Mouse (Mus musculus) urinary bladder, postnatal 25 days (tissue): ENCODE data around the gene Vcan.
"Not testable (repeated sequence)": the region's sequence is repeated elsewhere in the genome, so short reads cannot be mapped to it uniquely, and the experiment has no call there.

Source experiments
- DNase-seq: peaks from one replicate; pipeline ENCODE4 v3.0.0; 2022; ENCODE audit warnings: low spot score

Gene Vcan

DNA sequence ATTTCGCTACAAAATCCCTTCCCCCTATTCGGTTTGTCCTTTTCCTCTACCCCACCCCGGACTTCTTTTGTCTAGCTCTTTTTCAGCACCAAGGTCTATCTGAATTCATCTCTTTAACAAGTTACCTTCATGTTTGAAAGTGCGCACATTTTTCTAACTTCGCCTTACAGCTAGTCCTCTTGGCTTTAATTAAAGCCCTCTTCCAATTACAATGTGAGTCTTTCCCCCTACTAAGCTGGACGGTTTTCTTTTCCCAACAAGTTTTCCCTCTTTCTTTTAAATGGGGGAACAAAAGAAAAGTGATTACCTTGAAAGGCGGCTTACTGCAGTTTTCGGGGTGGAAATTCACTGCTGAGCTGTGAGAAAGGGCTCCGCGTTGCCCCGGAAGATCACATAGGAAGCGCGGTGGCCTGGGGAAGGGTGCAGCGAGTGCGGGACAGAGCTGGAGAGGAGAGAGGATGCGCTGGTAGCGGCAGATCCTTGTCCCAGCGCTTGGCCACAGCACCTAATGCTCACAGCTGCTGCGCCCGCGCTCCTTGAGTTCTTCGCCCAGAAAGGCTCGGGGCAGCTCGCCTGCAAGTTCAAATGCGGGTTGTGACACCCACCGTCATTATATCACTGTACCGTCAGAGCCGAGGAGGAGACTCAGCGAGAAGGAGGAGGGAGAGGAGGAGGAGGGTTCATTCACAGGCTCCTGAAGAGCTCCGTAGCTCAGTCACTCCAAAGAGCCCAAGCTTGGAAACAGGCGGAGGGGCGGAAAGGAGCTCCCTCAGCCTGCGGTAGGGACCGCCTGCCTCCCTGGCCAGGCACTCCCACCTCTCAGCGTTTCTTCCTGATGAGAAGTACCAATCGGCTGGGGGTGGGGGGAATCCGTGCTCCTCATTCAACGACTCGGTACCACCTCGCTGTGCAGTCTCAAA is at the start of gene Vcan:
Gene Vcan (minus strand): TSS at position 744 of the 920 bp plus-strand sequence.
- peak; percentile 28 for DNase-seq

DNA sequence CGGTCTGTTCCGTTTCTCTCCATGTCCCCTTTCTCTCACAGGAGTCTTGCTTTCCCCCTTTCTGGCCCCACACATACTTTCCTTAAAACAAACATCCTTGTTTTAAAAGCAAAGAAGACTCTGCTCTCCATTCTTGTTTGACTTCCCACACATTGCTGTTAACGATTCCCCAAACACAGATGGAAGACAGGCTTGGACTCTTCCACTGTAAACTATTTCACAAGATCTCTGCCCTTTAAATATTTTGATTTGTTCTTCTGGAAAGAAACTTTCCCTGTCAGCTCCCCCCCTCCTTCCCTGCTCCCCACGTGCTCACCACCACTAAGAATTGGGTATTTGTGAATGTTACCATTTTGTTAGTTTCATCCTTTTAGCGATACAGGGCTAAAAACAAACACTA is 49.2 kb upstream of the Vcan start:
- DNase-seq, result no peak

DNA sequence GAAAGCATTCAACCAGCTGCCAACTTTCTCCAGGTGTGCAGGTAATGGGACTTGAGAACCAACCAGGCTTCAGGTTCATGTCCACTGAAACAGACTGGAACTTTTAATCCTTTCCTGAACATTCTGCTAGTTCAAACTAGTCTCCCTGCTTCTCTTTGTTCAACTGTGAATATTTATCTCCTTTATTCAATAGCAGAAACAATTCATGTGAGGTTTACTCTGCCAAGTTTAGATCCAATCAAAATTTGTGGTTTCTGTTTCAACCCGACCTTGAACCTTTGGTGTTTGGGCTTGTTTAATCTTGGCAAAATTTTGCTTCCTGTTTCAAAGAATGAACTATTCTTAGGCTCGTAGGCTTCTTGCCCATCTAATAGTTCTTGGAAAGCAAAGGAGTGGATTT is 40.6 kb upstream of the Vcan start:
- DNase-seq, result no peak

DNA sequence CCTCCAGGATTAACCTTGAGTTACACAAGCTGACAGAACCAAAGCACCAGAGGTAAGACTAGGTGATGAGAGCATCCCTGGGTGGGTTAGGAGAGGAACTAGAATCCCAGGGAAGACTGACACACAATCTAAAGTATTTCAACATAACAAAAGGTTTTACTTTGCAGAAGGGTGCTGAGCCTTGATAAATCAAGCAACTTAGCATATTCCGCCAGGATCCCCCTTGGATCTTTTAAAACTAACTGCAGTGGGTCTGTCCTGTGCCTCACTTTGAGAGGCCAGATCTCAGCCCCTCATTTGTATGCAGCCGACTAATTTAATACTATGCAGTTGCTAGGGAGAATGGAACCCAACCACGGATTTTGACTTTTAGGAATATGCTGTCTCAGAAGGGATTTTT is 38.0 kb upstream of the Vcan start:
- DNase-seq, result no peak

DNA sequence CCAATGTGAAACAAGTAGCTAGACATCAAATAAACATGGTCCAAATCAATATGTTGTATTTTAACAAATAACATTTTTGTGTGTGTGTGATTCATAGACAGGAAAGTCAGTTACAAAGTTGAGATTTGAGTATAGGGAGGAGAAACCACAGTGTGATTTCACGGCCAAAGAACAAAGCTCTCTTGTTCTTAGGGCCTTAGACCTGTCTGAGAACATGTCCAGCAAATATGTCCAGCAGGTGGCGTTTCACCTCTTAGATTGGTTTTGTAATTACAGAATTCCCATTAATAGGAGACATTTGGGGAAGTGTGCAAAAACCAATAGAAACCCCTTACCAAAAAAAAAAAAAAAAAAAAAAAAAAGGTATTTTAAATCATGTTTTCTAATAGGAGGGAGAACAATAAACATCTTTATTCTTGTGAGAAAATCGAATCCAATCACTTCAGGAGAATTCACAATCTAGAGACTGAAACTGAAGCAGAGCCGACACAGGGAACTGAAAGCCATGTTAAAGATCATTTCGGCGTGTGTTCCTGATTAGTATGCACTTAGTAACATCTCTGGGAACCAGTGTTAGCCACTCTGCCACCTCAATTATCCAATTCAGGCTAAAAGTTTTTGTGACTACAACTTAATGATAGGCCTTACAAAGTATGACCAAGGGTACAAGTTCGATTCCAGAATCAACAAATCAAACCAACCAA is 37.1 kb upstream of the Vcan start:
- DNase-seq, result peak; percentile 52

DNA sequence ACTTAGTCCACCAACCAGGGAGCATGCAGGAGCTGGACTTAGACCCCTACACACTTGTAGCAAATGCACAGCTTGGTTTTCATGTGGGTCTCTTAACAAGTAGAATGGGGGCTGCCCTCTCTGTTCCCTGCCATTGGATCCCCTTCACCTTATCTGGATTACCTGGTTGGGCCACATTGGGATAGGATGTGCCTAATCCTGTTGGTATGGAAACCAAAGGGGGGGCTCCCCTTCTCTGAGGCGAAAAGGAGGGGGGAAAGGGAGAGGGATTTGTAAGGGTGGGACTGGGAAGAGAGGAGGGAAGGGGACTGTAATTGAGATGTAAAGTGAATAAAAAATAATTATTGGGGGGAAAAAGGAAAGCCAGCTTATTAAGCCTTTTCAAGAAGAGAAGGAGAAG is 35.5 kb upstream of the Vcan start:
- DNase-seq, result no peak

DNA sequence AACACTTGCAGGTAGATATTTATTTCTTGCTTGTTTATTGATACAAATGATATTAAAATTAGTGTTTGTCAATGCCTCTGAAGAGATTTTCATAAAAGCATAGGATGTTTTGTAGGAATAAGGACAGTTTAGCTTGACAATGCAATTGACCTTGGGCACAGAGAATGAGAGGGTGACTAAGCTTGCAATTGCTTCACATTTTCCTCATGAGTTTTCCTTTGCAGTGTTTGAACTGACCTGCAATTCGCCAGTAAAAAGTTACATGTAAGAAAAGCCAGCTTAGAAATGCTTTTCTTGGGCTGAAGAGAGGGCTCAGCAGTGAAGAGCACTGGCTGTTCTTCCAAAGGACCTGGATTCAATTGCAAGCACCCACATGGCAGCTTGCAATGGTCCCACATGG is 34.8 kb upstream of the Vcan start:
- DNase-seq, result no peak

DNA sequence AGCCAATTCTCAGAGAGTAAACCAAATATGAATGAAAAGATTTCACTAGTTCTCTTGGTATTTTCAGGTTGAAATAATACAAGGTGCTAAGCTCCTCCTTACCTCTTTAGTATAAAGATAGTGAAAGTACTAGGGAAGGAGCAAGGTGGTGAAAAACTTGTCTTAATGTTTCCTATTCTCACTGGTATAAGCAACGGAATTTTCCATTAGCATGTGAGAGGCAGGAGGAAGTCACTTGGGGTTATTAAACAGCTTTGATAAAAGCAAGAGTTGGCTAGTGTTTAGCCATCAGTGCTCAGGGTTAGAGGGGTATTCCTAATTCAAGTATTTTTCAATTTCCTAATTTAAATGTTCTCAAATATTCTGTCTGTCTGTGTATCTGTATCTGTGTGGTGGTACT is 24.2 kb upstream of the Vcan start:
- DNase-seq, result no peak

DNA sequence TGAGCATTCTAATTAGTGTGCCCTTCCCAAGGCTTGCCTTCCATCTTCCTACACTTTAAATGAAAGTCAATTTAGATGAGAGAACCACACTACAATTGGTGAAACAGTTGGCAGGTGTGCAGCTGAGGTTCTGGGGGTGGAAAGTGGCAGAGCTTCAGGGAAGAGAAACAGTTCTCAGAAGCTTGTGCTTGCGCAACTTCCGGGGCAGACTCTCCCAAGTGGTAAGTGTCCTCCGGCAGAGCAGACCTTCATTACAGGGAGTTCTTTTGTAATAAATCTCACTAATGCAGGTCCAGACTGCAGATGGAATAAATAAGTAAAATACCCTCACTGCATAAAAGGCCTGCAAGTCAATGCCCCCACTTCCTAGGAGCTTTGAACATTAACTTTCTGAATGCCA is 23.7 kb upstream of the Vcan start:
- no peak for DNase-seq

DNA sequence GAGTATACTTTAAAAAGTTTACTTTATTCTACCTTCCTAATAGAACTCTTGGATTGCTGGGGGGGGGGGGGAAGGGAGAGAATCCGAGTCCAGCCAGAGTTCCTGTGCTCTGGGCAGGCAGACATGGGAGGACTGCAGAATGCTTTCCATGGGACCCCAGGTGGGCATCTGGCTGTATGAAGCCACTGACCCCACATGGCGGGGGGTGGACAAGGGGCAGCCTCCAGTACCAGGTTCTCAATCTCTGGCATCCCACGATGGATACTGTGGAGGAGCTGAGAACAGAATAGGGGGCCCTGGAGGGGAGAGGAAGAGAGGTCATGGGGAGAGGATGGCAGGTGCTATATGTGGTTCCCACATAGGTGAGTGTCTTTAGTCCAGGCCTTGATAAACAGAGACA is 20.0 kb upstream of the Vcan start:
- DNase-seq, result no peak

DNA sequence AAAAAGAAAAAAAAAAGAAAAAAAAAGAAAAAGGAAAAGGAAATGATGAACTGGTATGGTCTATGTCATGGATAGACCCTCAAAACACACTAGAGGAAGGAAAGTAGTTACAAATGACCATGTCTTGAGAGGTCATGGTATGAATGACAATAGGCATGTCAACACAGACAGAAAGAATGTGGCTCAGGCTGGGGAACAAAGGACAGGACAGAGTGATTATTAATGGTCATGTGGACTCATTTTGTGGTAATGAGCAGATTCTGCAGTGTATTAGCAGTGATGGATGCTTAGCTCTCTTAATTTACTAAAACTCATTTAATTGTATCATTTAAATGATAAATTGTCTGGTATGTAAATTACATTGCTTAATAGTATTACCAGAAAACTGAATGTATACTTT is 14.0 kb upstream of the Vcan start:
- DNase-seq, result no peak

DNA sequence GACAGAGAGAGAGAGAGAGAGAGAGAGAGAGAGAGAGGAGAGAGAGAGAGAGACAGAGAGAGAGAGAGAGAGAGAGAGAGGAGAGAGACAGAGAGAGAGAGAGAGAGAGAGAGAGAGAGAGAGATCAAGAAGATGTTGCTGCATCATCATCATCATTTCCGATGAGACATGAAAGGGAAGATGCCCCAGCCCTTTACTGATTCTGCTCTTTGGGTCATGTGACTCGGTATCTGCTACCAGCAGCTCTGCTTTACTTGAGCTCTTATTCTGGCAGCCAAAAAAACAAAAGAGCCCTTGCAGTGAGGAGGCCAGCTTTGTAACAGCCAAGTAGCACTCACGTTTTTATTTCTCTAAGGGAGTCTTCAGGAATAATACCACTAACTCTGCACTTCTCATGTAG is 8.3 kb upstream of the Vcan start:
- not testable (repeated sequence) for DNase-seq

DNA sequence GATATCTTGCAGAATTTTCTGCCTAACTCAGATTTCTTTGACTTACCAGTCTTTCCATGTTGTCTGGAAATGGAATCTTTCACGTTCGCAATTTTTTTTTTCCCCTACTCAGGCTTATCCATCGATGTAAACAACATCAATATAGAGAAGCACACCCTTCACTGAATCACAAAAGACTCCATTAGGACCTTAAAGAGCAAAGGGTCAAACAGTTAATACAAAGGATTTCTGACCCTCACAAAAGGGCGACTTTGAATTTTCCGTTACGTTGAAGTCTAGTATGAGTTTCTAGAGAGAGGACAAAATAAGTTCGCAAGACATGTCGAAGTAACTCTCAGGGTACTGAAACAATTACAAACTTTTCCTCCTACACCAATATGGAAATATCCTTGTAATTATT is 892 bp upstream of the Vcan start:
- DNase-seq, result no peak

DNA sequence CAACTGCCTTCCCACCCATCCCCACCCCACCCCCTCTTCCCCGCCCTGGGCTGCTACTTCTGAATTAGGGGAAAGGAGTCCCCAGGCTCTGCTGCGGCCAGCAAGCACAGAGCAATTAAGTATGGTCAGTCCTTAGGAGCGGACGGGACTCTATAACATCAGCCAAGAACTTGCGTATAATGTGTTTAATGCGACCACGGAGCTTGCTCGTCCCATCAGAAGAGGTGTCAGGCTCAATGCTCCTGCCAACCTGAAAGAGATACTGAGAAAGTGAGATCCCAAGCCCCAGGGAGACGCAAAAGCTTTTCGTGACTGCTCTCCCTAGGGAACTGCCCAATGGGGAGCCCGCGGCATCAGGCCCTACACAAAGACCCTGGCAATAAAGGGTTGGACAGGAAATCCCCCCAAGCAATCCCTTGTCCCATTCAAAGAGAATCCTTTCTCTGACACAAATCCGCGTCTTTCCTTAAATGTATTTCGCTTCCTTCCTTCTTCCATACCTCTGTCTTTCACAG is 434 bp upstream of the Vcan start:
- DNase-seq, result no peak

DNA sequence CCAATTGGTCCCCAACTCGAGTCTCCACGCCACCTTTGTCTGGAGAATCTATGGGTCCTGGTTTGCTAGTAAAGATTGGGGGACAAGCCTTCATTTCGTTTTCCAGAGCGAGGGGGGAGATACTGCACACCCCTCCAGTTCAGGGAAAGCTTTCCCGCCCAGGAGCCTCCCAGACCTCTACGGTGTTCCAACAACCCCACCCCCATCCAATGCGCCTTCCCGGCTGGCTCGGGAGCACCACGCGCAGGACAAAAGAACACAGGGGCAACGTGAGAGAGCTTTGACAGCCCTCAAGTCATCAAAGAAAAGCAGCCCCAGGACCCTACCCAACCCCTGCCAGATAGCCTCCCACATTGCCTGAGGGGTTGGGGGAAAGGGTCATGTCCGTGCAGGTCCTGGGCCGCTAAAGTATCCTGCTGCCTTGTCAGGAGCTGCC is 1.2 kb downstream of the Vcan start:
- peak; percentile 26 for DNase-seq

DNA sequence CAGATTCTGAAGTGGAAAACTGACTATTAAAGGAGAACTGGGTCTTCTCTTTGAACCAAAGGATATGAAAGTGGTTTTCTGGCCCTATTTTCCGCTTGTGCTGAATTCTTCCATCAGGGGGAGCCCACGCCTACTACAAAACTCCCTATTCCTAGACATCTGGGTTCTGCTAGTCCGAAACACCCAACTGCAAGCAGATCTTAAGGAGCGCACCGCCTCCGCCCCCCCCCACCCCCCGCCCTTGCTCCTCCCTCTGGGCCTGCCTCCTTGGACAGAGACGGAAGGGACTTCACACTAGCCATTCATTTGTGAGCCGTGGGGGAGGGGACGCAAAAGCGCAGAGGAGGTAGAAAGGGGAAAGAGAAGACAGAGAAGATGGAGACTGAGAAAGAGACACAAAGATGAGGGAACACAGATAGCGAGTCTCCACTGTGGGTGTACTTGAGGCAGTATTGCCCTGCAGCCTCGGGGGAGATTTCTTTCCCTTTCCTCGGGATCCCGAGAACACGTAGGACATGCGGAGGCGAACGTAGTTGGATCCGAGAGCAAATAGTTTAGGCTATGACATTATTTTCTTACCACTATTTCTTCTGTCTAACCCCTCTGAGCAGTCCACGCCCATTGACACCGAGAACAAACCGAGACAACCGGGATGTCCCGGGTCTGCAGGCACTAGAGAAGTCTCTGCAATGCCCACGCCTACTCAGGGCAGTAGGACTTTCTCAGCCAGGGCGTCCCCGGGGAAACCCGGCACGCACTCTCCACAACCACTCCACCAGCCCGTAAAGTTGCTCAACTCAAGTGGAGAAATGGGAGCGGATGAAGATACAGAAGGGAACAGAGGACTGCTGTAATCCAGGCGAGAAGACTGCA is 1.8 kb downstream of the Vcan start:
- peak; percentile 59 for DNase-seq

DNA sequence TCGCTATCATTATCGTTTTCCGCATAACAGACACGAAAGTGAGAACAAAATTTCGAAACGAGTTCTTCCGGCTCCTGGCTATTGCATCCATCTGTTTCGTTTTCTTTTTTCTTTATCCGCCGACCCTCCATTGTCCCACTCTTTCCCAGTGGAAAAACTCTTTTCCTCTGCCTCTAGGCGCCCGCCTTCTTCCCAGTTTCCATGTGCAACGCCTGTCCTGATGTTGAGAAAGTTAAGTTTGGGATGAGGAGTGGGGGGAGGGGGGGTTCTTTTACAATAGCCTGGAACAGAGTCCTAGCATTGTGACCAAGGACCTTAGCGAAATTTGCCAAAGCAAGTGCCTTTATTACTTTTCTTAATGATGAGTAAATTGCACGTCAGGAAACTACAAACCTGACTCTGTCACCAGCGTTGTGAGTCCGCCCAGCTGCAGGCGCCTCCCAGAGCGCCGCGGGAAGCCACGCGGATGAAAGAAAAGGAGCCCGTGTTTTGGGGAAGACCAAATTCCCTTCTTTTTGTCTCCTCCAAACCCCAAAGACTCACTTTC is 2.5 kb downstream of the Vcan start:
- DNase-seq, result peak; percentile 18

DNA sequence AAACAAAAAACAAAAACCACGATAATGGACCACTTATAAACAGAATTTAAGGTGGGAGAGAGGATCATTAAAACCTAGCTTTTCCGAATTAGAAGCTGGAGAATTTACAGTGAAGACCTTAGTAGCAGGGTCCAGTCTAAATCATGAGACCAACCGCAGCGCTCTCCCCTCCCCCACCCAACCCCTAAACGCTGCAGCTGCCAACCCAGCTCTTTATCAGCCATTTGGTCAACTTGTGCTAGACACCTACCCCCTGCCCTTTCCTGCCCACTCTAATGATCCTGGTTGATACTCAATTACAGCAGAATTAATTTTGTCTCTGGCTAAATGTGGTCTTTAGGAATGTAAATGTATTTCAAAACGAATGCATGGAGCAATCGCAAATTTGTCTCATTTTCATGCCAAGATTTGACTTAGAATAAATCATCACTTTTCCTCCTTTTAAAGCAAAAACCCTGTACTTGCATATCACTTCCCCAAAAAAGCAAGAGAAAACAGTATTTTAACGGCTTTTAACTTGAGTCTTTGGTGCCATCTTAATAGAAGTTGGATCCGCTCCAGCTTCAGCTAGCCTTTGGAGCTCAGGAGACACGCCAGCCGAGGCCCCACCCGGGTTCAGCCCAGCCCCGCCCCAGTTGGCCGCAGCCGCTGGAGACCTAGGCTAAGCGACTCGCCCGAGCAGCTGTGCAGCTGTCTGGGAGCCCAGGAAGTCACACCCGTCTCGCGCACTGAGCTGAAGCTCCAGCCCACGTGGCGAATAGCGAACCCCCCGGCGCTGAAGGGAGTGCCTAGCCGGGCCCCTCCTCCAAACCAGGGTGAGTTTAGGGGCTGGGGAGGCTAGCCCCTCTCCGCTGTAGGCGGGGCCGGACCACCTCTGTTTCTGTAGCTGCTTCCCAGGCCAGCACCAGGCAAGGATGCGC is 3.3 kb downstream of the Vcan start:
- DNase-seq, result peak; percentile 72

DNA sequence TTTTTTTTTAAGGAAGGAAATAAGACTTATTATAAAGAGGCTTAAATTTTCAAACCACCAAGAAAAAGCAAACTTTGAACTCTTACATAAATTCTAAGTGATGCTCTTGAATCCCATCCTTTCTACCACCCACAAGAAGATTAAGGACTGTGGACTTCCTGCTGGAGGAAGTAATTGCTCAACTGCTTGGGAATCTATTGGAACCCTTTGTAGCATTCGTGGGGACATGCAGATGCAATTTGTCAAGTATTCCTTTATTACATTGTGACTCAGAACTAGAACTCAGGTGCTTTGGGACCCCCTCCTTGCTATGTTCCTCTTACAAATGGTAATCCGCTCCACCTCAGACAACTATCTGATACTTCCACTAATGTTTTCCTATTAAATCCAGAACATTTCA is 4.0 kb downstream of the Vcan start:
- no peak for DNase-seq

DNA sequence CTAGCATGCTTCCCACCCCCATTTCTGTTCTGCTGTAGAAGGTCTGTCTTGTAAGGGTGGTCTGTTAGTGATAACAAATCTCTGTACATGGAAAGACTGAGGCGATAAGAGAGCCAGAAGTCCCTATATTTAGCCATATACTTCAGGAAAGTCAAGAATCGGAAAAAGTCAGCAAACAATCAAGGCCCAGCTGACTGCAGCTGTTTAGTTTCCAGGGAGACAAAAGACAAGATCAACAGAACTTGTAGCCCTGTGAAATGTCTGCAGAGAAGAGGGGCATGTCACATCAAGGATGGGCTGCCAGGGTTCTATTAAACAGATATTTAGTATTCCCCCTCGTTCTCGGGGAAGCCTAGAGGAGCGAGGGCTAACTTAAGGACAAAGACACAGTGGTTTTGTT is 7.2 kb downstream of the Vcan start:
- no peak for DNase-seq

DNA sequence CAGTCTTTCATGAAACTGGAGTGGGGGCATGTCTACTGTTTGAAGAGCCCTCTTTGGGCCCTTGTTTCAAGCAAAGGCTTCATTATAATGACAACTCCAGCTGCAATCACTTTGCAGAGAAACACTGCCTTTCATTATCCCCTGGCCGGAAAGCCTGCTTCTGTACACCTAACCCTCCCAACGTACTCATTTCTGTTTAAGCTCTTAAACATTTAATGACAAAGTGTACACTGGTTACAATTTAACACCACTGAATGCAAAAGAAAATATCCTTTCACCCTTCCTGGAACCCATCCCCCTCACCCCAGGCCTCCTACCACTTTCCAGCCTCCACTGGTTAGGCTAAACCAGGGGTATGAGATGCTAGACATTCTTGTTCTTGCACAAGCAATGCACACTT is 15.8 kb downstream of the Vcan start:
- no peak for DNase-seq
